Mouse (Mus musculus): ENCODE results near the gene Rnf150.
"Not testable (repeated sequence)": the region's sequence is repeated elsewhere in the genome, so short reads cannot be mapped to it uniquely, and the experiment has no call there.

Gene Rnf150

DNA sequence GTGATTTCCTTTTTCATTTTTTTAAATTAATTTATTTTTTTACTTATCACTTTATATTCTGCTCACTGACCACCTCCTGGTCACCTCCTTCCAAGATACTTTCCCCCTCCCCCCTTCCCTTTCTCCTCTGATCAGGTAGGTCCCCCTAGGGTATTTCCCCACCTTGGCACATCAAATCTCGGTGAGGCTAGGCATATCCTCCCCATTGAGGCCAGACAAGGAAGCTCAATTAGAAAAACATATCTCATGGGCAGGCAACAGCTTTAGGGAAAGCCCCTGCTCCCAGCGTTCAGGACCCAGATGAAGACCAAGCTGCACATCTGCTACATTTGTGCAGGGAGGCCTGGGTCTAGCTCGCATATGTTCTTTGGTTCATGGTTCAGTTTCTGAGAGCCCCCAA, 211.1 kb downstream of the Rnf150 start:
- DNase-seq (ENCODE audit: low spot score in 2 of 2) = no peak

DNA sequence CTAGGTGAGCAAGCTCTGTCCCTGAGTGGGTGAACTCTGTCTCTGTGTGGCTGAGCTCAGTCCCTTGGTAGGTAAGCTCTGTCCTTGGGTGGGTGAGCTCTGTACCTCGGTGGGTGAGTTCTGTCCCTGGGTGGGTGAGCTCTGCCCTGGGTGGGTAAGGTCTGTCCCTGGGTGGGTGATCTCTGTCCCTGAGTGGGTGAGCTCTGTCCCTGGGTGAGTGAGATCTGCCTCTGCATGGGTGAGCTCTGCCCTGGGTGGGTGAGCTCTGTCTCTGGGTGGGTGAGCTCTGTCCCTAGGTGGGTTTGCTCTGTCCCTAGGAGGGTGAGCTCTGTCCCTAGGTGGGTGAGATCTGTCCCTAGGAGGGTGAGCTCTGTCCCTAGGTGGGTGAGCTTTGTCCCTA, 213.5 kb downstream of the Rnf150 start:
- no peak for DNase-seq (ENCODE audit: low spot score in 2 of 2)

DNA sequence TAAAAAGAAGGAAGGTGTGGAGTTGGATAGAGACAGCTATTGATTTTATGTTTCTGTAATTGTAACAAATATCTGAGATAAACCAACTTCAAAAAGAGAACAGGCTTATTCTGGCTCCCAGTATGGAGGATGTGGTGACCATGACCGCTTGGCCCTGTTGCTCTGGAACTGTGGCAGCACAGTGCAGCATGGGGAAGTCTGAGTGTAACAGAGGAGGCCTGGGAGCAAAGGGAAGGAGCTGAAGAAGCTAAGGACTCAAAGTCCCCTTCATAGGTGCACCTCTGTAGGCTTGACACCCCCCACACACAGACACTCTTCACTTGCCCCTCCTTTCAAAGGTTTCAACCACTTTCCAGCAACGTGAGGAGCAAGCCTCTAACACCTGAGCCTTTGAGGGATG, 214.2 kb downstream of the Rnf150 start:
- no peak for DNase-seq (ENCODE audit: low spot score in 2 of 2)

DNA sequence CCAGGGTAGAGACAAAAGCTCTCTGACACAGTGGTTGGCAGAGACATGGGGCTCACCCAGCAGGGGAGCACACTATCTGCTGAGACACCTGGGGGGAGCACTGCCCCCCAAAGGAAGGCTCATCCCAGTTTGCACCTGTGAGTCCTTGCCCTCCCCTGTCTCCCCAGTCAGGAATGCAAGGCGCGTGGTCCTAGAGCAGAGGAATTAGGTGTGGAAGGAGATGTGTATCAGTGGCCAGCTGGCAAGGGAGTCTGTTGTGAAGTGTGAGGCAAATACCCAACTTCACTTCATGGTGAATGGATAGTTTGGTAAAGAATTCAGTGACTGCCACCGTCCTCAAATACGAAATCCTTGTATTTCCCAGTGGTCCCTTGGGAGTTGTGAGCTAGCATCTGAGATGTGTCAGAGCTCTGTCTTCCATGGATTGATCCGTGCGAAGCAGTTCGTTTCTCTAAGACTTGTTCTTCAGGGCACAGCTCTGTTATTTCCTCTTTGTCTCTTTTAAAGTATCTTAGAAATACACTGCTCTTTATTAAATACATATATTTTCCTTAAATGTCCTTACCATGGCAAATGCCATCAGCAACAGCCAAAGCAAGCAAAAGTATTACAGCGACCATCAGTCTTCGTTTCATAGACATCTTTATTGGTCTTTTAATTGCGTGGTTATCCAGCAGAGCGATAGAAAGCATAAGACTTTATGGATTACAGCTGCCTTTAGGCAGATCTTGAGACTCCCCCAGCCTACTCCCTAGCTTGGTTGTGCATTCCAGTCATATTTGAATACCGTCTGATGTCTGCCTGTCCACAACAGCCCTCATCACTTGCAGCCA, 215.8 kb downstream of the Rnf150 start:
- no peak for DNase-seq (ENCODE audit: low spot score in 2 of 2)

DNA sequence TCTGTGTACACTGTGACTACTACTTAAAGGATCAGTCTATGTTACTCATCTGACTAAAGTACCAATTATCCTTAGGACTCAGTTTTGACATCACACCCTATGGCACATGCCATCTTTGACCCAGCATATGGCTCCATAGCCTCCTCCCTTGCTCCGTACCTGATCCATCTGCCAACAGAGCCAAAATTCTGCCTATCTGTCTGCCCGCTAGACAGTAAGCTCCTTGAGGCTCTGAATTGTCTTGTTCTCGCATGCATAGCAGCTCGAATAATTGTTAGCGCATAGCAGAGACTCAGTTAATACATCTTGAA, 216.3 kb downstream of the Rnf150 start:
- DNase-seq (ENCODE audit: low spot score in 2 of 2) = no peak

DNA sequence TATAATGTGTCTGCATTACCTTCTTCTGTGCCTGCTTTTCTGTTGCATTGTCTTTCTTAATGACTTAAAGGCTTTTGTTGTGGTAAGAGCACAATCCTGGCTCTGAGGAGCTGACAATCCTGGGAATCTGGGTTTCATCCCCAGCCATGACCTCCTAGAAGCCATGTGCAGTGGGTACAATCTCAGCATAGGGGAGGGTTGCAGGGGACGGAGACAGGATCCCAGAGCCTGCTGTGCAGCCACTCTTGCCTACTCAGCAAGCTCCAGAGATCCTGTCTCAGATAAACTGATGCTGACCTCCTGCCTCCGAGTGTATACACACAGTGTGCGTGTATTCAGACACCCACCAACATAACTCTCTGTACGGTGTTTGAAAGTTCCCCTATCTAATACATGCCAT, 218.1 kb downstream of the Rnf150 start:
- no peak for DNase-seq (ENCODE audit: low spot score in 2 of 2)

DNA sequence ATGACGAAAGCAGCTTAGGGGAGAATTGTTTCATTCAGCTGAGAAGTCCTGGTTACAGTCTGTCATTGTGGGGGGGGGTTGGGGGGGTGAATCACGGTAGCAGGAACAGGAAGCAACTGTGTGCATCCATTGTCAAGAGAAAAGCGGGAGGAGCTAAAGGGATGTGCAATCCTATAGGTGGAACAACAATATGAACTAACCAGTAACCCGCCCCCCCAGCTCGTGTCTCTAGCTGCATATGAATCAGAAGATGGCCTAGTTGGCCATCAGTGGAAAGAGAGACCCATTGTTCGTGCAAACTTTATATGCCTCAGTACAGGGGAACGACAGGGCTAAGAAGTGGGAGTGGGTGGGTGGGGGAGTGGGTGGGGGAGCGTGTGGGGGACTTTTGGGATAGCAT, 218.7 kb downstream of the Rnf150 start:
- not testable (repeated sequence) for DNase-seq (ENCODE audit: low spot score in 2 of 2)

DNA sequence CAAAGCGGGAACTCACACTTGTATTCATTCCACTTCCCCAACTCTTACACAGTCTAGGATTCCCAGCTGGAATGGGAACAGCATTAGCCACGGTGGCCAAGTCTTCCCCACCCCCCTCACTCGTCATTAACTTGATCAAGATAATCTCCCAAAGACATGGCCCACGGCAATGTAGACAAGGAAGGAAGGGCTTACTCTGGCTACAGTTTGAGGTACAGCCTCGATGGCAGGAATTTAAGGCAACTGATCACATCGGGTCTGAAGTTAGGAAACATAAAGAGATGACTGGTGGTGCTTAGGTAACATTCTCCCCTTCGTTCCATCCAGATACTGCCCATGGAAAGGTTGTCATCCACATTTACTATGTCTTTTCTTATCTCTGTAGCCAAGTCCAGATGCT, 219.1 kb downstream of the Rnf150 start:
- no peak for DNase-seq (ENCODE audit: low spot score in 2 of 2)

DNA sequence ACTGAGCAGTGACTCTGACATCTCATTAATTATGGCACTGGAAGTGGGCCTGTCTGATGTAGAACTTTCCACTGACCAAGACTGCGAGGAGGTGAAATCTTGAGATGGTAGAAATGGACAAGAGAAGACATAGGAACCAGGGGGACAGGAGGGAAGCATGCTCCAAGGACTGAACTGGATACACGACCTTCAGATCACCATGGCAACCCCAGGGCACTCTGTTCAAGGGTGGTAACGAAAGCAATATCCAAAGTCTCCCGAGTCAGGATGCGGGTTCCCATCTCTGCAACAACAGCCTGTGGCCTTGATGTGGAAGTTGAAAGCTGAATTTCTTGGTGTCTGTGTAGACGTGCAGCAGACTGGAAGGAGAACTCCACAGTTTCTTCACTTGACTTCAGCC, 220.3 kb downstream of the Rnf150 start:
- DNase-seq (ENCODE audit: low spot score in 2 of 2) = no peak

DNA sequence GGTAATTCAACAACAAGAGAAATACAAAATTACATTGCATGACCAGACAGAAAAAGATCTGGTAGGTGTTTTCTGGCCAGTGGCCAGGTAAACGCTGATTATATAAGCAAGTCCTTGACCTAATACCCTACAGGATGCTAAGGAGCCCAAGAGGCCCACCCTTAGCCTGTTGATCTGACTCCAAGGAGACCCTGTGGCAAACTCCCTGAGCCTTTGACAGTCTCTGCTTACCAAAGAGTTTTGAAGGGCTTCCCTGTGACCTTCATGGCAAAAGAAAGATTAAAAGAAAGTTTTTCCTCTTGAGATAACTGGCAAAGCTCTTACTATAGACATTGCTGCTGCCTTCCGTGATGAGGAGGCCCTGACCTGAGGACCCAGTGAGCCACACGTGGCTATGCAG, 222.4 kb downstream of the Rnf150 start:
- DNase-seq (ENCODE audit: low spot score in 2 of 2) = no peak

DNA sequence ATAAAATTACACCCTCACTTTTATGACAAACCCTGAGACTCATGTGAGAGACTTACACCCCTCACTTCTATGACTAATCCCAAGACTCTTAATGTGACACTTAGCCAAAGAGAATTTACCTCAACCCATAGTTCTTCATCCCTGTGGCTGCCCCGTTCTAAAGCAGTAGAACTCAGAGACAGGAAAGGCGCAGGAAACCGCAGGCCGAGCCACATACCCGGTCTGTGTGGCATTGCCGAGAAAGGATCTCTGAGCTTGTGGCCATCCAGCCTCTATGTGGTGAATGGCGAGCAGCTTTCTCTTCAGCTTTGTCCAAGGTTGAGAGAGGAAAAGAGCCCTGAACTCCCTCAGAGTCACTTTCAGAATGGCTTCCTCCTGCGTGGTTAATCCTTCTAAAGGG, 223.5 kb downstream of the Rnf150 start:
- DNase-seq (ENCODE audit: low spot score in 2 of 2) = no peak

DNA sequence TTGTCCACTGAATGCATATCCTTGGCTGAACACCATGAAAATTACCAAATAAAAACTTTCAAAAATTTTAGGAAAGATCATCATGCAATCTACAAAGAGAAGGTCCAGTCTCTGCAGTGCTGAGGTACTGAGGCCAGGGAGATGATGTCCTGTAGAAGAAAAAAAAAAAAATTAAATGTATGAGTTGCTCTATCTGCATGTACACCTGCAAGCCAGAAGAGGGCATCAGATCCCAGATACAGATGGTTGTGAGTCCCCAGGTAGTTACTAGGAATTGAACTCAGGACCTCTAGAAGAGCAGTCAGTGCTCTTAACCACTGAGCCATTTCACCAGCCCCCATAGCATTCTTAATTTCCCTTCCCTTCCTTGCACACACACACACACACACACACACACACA, 224.4 kb downstream of the Rnf150 start:
- no peak for DNase-seq (ENCODE audit: low spot score in 2 of 2)

DNA sequence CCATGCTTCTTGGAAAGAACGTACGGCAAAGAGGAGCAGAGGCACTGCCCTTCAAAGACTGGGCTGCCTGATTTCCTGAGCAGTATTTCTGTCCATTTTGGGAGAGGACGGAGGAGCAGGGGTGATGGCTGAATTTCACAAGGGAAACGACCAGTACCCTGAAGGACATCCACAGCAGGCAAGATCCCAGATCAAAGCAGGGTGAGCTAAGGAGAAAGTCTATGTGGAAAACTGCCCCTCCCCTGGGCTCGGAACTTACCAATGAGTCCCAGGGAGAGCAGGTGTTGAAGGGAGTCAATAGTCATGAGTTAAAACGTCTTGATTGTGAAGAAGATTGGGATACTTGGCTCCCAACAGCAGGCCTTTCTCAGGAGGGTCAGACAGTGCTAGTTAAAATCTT, 225.0 kb downstream of the Rnf150 start:
- DNase-seq (ENCODE audit: low spot score in 2 of 2) = no peak

DNA sequence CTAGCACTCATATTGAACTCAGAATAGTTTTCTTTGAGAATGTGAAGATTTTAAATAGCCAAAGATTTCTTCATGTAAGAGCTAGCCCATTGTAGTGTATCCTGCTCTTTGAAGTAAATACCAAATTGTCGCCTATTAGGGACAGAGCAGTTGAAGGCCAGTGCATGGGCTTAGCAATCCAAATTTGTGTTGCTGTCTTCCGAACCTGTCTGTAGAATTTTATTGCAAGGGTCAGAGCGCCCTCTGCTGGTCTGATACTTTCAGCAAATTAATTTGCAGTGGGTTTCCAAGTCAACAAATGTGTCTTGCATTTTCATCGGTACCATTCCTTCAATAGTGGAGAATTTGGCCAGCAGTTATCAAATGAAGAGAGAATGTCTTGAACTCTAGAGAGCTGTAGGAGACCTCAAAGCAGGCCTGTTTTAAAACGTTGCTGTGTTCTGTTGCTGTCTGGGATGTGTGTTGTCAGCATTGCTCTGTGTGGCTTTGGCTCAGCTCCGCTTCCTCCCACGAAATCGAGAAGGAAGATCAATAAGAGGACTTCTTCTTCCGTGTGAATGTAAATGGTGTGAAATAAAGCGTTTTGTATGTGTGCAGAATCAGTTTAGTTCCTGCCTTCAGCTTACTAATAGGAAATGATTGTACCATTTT, 226.3 kb downstream of the Rnf150 start:
- peak; percentile 84 to 89 for DNase-seq (ENCODE audit: low spot score in 2 of 2)

DNA sequence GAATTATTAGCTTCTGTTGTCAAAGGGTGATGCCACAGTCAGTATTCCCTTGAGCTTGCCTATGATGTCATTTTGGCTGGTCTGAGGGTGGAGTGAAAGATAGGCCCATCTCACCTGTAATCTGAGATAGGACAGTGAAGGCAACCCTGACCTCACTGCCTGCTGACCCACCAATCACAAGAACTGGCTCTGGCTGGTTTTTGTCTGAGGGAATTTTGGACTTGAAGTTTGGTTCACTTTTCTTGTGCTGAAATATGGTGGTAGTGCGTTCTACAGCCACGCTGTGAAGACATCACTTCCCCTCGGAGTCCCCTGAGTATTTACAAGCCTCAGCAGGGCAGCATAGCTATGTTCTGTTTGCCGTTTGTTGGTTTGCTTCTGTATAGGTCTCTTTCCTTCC, 227.3 kb downstream of the Rnf150 start:
- DNase-seq (ENCODE audit: low spot score in 2 of 2) = no peak

DNA sequence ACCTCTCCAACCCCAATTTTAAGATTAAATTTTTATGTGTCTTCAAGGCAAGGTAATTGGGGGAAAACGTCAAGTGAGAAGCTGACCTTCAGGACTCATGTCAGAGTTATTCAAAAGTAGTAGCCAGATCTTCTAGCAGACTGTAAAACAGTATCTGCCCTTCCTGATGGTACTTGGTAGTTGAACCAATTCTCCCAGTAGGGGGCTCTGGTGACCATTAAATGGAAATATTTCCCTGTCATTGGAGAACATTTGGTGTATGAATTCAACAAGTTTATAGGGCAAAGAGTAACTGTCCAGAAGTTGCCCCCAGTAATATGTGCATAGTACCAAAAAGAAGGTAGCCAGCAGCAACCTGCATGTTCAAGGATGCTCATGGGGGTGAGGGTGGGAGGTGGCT, 236.9 kb downstream of the Rnf150 start:
- DNase-seq (ENCODE audit: low spot score in 2 of 2) = peak in 1 of 2 experiments; percentile 32

DNA sequence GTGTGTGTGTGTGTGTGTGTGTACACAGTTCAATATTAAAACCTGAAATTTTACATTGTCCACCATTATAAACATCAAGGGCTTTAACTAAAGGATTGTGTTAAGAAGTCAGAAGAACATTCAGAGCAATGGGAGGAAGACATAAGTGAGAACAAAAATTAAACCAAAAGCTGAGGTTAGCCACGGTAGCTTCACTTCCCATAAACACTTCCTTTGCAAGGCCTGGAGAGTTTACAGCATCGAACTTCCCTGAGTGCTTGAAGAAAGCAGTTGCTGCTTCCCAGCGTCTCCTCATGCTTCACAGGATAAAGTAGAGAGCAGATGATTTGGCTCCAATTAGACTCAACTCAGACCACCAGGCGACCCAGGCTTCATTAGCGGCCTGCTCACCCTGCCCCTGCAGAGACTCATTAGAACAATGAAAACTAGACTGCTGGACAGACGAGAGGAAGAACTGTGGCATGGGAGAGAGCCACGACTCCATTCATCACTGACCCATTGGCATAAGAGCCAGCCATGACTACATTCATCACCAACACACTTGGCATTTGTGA, 239.9 kb downstream of the Rnf150 start:
- no peak for DNase-seq (ENCODE audit: low spot score in 2 of 2)

DNA sequence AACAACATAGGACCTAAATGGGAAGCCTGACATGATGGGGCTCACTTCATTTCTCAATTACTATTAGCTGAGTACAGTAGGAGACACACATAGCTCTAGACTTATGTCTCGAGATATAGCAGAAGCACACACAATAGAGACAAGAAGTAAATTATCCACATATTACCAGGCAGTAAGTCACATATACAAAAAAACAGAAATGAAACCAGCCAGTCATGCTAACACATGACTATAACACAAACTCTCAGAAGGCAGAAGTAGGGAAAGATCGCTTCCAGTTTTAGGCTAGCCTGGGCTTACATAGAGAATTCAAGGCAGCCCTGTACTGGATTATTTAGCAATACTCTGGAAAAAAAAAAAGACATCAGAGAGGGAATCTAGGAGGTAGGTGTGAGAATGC, 240.8 kb downstream of the Rnf150 start:
- DNase-seq (ENCODE audit: low spot score in 2 of 2) = no peak

DNA sequence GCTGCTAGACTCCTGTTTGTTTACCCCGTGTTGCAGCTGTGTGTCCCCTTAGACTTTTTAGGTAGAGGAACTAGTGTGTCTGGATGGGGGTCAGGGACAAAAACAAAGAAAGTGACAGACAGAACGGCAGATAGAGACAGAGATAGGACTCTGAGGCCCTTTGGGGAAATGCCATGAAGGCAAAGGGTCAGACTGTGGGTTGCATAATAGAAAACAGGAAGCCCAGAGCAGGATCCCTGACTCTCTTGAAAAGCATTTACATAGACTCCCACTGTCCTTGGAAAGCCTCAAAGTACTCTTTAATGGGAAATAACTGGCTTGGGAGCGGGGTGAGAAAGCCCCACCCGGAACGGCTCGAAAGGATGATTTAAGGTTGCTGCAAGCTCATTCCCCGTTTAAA, 246.6 kb downstream of the Rnf150 start:
- DNase-seq (ENCODE audit: low spot score in 2 of 2) = no peak

DNA sequence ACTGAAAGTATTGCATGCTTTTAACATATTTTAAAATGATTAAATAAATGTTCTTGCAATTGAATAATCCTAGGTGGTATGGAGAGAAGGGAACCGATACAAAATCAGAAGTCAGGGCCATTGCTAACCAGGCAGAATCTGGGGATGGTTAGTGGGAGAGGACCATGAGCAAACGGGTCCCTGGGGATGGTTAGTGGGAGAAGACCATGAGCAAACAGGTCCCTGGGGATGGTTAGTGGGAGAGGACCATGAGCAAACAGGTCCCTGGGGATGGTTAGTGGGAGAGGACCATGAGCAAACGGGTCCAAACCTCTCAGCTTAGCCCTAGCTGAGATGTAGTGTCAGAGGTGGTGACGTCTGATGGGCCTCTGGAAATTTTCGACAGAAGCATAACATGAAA, 247.0 kb downstream of the Rnf150 start:
- DNase-seq (ENCODE audit: low spot score in 2 of 2) = no peak

DNA sequence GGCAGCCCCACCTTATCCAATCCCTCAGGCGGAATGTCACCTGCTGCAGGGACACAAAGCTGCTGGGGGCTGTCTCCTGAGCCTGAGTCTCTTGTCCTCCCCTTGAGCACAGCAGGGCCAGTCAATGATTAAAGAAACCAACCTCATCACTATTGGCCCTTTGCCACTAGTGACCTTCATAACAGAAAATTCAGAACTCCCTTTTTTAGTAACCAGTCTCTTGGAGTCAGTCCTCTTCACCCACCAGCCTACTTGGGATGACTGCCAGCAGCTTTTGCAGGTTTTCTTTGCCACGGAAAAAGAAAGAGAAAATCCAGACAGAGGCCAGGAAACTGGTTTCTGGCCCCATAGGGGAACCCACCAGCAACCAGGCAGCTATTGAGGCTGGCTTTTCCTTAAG, 271.9 kb downstream of the Rnf150 start:
- no peak for DNase-seq (ENCODE audit: low spot score in 2 of 2)

DNA sequence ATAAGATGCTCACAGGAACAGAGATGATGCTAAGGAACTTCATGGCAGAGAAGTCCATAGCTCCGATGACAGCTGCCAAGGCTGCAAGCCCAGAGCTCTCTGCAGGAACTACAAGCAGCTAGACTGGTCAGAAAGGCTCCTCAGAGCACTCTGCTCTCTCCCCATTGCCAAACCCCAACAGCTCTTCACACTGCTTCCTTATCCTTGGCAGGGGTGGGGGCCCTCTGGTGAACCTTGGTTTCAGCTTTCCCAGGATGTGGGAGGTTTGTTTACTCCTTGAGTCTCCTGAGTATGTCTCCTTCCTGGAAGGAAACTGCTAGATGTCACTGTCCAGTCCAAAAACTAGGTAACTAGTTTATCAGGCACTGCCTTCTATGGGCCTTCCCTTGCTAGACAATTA, 276.9 kb downstream of the Rnf150 start:
- DNase-seq (ENCODE audit: low spot score in 2 of 2) = no peak

DNA sequence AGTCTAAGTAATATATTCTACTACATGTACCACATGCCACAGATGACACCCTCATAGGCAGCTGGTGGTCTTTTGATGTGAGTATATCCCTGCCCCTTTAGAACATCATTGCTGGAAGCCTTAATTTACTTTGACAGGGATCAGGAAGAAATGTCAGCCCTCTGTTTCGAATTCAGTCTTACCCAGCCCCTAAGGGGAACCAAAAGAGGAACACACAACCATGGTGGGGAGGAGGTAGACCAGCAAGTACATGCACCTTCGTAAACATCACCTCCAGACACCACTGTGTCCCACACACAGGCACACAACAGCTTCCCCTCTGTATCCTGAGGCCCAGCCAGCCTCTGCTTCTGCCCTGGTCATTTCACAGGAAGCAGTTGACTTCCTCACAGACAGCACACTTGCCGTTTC, 277.6 kb downstream of the Rnf150 start:
- DNase-seq (ENCODE audit: low spot score in 2 of 2) = no peak
